Mouse (Mus musculus) midbrain, embryonic 14.5 days (tissue): ENCODE measurements around the gene Asna1. TPM values are rescaled to one million over a fixed set of nuclear protein-coding genes. Genes with fewer than 3 reads are reported as not detected.

Experiments used
- ATAC-seq: fragments of 200-750 bp; cut with Nextera tagmentation; 2 replicates; pipeline ENCODE4 v1.8.0; 2017; ENCODE audit warnings: moderate number of reproducible peaks, moderate library complexity; ENCODE audit not compliant: low FRiP score, low TSS enrichment
- DNase-seq: peaks from one replicate; pipeline ENCODE4 v3.0.0-alpha.2; 2015
- H3K27ac ChIP-seq: fragments of 300-500 bp; sonication (generic); replicated peaks from 2 replicates; pipeline ENCODE4 v1.5.1; 2014; ENCODE audit warnings: mild to moderate bottlenecking, low read depth, low read length, moderate library complexity
- H3K27me3 ChIP-seq: fragments of 300-500 bp; sonication (generic); 2 replicates; pipeline ENCODE4 v1.6.1; 2014; ENCODE audit warnings: low read length, control low read depth, mixed read lengths; ENCODE audit not compliant: control insufficient read depth, insufficient read depth
- H3K36me3 ChIP-seq: fragments of 300-500 bp; sonication (generic); 2 replicates; pipeline ENCODE4 v1.6.1; 2014; ENCODE audit warnings: low read length, control low read depth; ENCODE audit not compliant: control insufficient read depth, insufficient read depth
- H3K4me1 ChIP-seq: fragments of 300-500 bp; sonication (generic); 2 replicates; pipeline ENCODE4 v1.6.1; 2014; ENCODE audit warnings: mild to moderate bottlenecking, antibody characterized with exemption, low read length, control low read depth; ENCODE audit not compliant: control insufficient read depth, insufficient read depth
- H3K4me2 ChIP-seq: fragments of 300-500 bp; sonication (generic); 2 replicates; pipeline ENCODE4 v1.6.1; 2014; ENCODE audit warnings: mild to moderate bottlenecking, low read length, moderate library complexity
- H3K4me3 ChIP-seq: fragments of 300-500 bp; sonication (generic); replicated peaks from 2 replicates; pipeline ENCODE4 v1.5.1; 2014; ENCODE audit warnings: low read depth, low read length
- H3K9ac ChIP-seq: fragments of 300-500 bp; sonication (generic); replicated peaks from 2 replicates; pipeline ENCODE4 v1.6.1; 2014; ENCODE audit warnings: mild to moderate bottlenecking, low read length, moderate library complexity
- H3K9me3 ChIP-seq: fragments of 300-500 bp; sonication (generic); 2 replicates; pipeline ENCODE4 v1.6.1; 2016; ENCODE audit warnings: low read length, control low read depth, mixed read lengths; ENCODE audit not compliant: control insufficient read depth
- WGBS: fragments of 180-500 bp; shearing (Covaris S2); extraction: QIAGEN DNeasy Blood & Tissue Kit; methylation state at CpG from one replicate; pipeline ENCODE4 v1.1.7; 2014; 5-methylcytosine and 5-hydroxymethylcytosine counted together
- polyA plus RNA-seq: library from polyadenylated mRNA; unstranded; fragments of >200 nt; fragmentation: Nextera tagmentation; extraction: Ambion mirVana; gene quantifications from 2 replicates; pipeline ENCODE4 v1.2.1, GENCODE M21; 2014

Asna1 gene
- polyA plus RNA-seq, 1 experiment from 2014 or later, result 130 TPM

DNA sequence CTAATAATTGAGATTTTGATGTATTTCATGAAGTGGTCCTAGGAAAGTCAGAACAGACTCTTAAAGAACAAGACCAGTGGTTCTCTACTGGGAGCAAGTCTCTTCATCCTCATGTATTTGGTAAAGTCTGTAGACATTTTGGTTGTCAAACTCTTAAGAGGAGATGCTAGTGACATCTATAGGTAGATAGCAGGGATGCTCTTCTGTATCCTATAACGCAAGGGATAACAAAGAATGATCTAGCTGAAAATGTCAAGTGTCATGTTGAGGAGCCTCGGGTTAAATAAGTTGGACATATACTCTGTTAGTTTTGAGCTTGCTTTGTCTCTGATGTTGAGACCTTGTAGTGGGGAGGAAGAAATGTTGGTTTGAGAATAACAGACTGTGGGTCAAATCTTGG is 2.8 kb upstream of the Asna1 start:
- H3K4me1 ChIP-seq, result peaks cover 36% of the 10 kb centered on the region
- WGBS, result 29% methylated on average over 2 of the region's 2 CpGs
- no peak overlapping the region for H3K27ac ChIP-seq

DNA sequence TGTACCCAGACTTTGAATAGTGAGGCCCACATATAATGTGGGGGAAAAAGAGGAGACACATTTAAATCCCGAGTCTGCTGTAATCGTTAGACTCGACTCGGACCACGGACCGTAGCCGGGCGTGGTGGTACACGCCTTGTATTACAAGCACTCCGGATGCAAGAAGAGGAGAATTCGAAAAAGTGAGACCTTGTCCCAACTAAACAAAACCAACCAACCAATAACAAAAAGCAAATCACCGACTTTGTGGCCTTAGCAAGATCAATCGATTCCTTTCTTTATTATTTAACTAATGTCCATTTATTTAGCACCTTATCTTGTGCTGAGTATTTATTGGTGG is 2.4 kb upstream of the Asna1 start:
- WGBS, result 1% methylated on average over 13 of the region's 13 CpGs

More for the DNA sequence above, 2.8 kb upstream of the Asna1 start:
- no peaks in the 10 kb centered on the region for H3K9me3 ChIP-seq
- ATAC-seq (no peak), DNase-seq (peak; percentile 38)
- no peaks in the 10 kb centered on the region for H3K27me3 ChIP-seq
- peak overlapping the region; percentile 99 for H3K4me3 ChIP-seq
- H3K36me3 ChIP-seq, result peaks cover 47% of the 10 kb centered on the region
- peak overlapping the region; percentile 96 for H3K9ac ChIP-seq
- peak overlapping the region; percentile 90 for H3K4me2 ChIP-seq

DNA sequence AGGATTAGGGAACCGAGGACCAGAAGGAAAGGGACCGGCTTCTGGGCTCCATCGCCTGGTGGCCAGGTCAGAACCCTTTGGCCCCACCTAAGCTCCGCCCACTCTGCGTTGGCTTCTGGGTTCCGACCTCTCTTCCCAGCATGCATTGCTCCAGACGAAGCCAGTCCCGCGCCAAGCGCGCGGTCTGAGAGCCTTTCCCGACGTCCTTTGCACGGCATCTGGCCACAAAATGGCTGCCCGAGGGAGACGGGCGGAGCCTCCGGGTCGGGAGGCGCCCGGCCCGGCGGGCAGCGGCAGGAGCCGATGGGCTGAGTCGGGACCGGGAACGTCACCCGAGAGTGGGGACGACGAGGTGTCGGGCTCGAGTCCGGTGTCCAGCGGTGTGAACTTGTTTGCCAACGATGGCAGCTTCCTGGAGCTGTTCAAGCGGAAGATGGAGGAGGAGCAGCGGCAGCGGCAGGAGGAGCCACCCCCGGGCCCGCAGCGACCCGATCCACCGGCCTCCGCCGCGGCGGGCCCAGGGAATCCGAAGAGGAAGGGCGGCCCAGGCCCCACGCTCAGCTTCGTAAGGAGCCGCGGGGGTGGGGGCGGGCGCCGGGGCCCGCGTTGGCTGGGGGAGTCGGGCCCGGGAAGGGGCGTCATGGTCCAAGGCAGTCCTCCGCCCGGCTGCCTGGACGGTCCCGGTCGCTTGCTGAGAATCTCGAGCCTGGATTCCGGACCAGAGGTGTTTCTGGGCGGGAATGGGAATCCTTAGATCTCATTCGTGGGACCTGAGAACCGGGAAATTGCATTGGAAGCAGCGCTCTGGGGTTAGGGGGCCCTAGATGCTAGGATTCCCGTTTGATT is 1.8 kb upstream of the Asna1 start, which contains the start of gene Trir:
Gene Trir, plus strand, starts transcription at position 154 of the 846 bp plus-strand sequence.
- Histone ChIP-seq H3K9ac (peak within 1 kb of the TSS; percentile 96), H3K4me3 (peak within 1 kb of the TSS; percentile 99), H3K4me1 (peaks cover 36% of the 10 kb centered on the region), H3K4me2 (peak within 1 kb of the TSS; percentile 90), H3K36me3 (peaks cover 45% of the 10 kb centered on the region), H3K27me3 (no peaks in the 10 kb centered on the region), H3K27ac (peak within 1 kb of the TSS; percentile 85), H3K9me3 (no peaks in the 10 kb centered on the region)
- WGBS, result under 1% methylated on average over 71 of the region's 75 CpGs
- DNase-seq (peak; percentile 98), ATAC-seq (peak; percentile 80)

More for the DNA sequence above, 2.4 kb upstream of the Asna1 start:
- peaks cover 36% of the 10 kb centered on the region for H3K4me1 ChIP-seq
- peak overlapping the region; percentile 90 for H3K4me2 ChIP-seq
- H3K9me3 ChIP-seq, result no peaks in the 10 kb centered on the region
- peaks cover 44% of the 10 kb centered on the region for H3K36me3 ChIP-seq
- peak overlapping the region; percentile 85 for H3K27ac ChIP-seq
- ATAC-seq, result no peak
- H3K9ac ChIP-seq, result peak overlapping the region; percentile 96
- H3K27me3 ChIP-seq, result no peaks in the 10 kb centered on the region
- H3K4me3 ChIP-seq, result peak overlapping the region; percentile 99
- peak; percentile 32 for DNase-seq

DNA sequence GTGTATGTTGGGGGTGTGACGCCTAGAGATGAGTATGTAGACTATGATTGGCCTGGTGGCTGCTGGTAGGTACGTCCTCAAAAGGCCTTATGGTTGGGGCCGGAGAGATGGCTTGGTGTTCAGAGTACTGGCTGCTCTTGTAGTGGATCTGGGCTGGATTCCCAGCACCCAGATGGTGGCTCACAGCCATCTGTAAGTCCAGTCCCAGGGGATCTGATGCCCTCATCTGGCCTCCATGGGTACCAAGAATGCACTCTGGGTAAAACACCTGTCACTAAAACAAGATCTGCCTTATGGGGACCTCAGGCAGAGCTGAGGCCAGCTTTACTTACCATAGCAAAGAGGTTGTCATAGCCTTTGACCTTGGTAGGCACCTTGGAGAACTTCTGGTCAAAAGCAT is 1.2 kb downstream of the Asna1 start:
- Histone ChIP-seq H3K4me3 (peak overlapping the region; percentile 89), H3K9me3 (no peaks in the 10 kb centered on the region), H3K4me2 (peak overlapping the region; percentile 90), H3K27me3 (no peaks in the 10 kb centered on the region), H3K9ac (no peak overlapping the region), H3K27ac (no peak overlapping the region), H3K4me1 (peaks cover 32% of the 10 kb centered on the region), H3K36me3 (peaks cover 49% of the 10 kb centered on the region)
- no peak for DNase-seq
- WGBS, result 99% methylated on average over 3 of the region's 3 CpGs
- no peak for ATAC-seq

DNA sequence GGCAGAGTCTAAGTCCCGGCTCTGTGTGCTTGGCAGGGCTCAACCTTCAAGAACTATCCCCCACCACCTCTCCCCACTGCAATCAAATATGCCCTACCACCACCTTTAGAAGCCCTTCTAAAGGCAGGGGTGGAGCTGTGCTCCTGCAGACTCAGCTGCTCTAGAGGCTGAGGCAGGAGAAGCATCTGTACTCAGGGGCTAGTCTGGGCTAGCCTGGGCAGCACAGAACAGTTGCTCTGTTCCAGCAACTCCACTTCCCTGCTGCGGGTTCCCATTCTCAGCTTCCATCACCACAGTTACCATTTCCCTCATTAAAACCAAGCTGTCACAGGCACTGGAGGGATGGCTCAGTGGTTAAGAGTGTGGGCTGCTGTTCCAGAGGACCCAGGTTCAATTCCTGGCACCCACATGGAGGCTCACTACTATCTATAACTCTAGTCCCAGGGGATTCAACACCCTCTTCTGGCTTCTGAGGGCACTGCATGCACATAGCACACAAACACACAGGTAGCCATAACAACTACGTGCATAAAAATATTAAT is 3.5 kb downstream of the Asna1 start:
- H3K27ac ChIP-seq, result no peak overlapping the region
- no peak overlapping the region for H3K4me3 ChIP-seq
- no peak for DNase-seq
- peaks cover 19% of the 10 kb centered on the region for H3K4me1 ChIP-seq
- no peaks in the 10 kb centered on the region for H3K27me3 ChIP-seq
- no peak for ATAC-seq
- H3K9ac ChIP-seq, result no peak overlapping the region
- 94% methylated on average over 3 of the region's 3 CpGs for WGBS
- no peaks in the 10 kb centered on the region for H3K9me3 ChIP-seq
- H3K36me3 ChIP-seq, result peaks cover 63% of the 10 kb centered on the region
- H3K4me2 ChIP-seq, result no peak overlapping the region

DNA sequence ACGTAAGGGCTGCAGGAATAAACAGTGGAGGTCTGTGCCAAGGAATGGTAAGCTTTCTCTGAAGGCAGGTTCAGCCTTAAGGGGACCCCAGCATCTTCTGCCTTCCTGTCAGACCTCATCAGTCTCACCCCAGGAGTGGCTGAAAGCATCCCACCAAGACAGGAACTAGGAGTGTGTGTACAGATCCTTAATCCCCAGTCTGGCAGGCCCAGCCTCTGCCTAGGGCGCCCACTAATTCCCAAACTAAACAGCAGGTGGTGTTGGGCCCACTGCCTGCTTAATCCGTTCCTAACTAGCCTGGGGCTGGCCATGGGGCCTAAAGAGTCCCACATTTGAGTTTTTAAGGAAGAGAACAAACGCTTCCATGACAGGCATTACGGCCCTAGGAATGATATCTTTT is 7.9 kb downstream of the Asna1 start:
- no peak overlapping the region for H3K4me3 ChIP-seq
- peaks cover 7% of the 10 kb centered on the region; the same call in 1 of the 2 replicates for H3K27me3 ChIP-seq
- H3K9me3 ChIP-seq, result no peaks in the 10 kb centered on the region
- ATAC-seq, result no peak
- H3K27ac ChIP-seq, result no peak overlapping the region
- H3K4me1 ChIP-seq, result 0 out of 2 replicates have a peak, but pooled peaks cover 4% of the 10 kb centered on the region
- peak; percentile 27 for DNase-seq
- H3K36me3 ChIP-seq, result peaks cover 47% of the 10 kb centered on the region
- H3K4me2 ChIP-seq, result no peak overlapping the region
- H3K9ac ChIP-seq, result no peak overlapping the region
- 22% methylated on average over 5 of the region's 5 CpGs for WGBS

DNA sequence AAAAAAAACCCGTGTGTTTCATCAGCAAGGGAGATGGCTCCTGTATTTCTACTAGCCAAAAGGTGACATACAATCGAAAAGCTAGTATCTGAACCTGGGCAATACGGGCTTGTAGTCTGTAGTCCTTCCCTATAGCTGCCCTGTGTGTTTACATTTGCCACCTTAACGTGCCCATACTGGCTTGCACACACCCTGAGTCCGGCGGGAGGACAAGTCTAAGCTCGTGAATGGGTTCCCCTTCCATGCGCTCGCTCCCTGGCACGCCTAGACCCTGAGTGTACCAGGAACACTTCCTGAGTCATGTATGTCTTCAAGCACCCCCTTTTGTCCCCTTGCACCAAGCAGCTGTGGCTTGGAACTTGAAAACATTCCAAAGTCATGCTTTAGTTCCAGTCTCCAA is 8.4 kb downstream of the Asna1 start:
- no peak for ATAC-seq
- no peak overlapping the region for H3K27ac ChIP-seq

DNA sequence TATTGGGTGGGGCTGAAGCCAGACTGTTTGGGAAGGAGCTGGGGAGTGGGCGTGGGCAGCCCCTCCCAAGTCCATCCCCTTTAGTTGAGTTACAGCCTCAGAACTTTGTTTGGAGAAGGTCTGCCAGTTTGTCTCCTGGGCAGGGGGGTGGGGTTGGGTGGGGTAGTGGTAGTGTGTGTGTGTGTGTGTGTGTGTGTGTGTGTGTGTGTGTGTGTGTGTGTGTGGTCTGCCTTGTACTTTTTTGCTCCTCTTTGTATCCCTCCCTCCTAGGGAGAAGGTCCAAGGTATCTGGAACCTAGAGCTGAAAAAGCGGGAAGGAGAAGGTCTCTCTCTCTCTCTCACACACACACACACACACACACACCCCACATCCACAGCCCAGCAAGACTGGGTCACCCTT is 10.7 kb downstream of the Asna1 start, which contains the start of gene Best2:
Gene Best2, minus strand, starts transcription at position 101 of the 400 bp plus-strand sequence.
- peak within 1 kb of the TSS; percentile 25 for H3K4me3 ChIP-seq
- 68% methylated on average over 2 of the region's 2 CpGs for WGBS

More for the DNA sequence above, 8.4 kb downstream of the Asna1 start:
- Histone ChIP-seq H3K27me3 (peaks cover 7% of the 10 kb centered on the region; the same call in 1 of the 2 replicates), H3K36me3 (peaks cover 42% of the 10 kb centered on the region), H3K4me1 (0 out of 2 replicates have a peak, but pooled peaks cover 4% of the 10 kb centered on the region), H3K9me3 (no peaks in the 10 kb centered on the region), H3K4me2 (no peak overlapping the region), H3K4me3 (no peak overlapping the region), H3K9ac (no peak overlapping the region)
- no peak for DNase-seq
- 69% methylated on average over 10 of the region's 10 CpGs for WGBS

More for the DNA sequence above, 10.7 kb downstream of the Asna1 start, which contains the start of gene Best2:
- H3K4me2 ChIP-seq, result peak within 1 kb of the TSS; percentile 57
- peaks cover 20% of the 10 kb centered on the region for H3K36me3 ChIP-seq
- no peak for ATAC-seq
- no peaks in the 10 kb centered on the region for H3K9me3 ChIP-seq
- H3K9ac ChIP-seq, result peak within 1 kb of the TSS; percentile 45
- H3K27ac ChIP-seq, result no peak within 1 kb of the TSS
- H3K4me1 ChIP-seq, result 0 out of 2 replicates have a peak, but pooled peaks cover 4% of the 10 kb centered on the region
- H3K27me3 ChIP-seq, result peaks cover 20% of the 10 kb centered on the region
- DNase-seq, result no peak
